Mouse (Mus musculus) splenic B cell, adult 2 months (primary cell): Measurements from ENCODE around the gene Fam110a.

ENCODE experiments used
- DNase-seq: peaks from one replicate; pipeline ENCODE4 v3.0.0-alpha.2; 2011; ENCODE audit warnings: low read depth, low spot score
- H3K27me3 ChIP-seq: 2 replicates; pipeline ENCODE4 v1.6.1; 2012; ENCODE audit warnings: mild to moderate bottlenecking, low read length, moderate library complexity, mixed read lengths; ENCODE audit not compliant: control insufficient read depth, poor library complexity, insufficient read depth, severe bottlenecking
- H3K36me3 ChIP-seq: 2 replicates; pipeline ENCODE4 v1.6.1; 2012; ENCODE audit warnings: mild to moderate bottlenecking, low read length, moderate library complexity, mixed read lengths; ENCODE audit not compliant: control insufficient read depth, poor library complexity, insufficient read depth, severe bottlenecking

Fam110a gene

DNA sequence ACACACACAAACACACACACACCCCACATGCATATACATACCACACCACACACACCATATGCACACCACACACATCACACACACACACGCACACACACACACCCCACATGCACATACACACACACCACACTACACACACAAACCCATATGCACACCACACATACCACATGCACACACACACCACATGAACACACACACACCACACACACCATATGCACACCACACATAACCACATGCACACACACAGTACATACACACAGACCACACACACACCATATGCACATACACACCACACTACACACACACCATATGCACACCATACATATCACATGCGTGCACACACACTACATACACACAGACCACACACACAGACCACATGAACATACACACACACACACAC, 32.4 kb downstream of the Fam110a start:
- H3K27me3 ChIP-seq, result no peaks in the 10 kb centered on the region
- H3K36me3 ChIP-seq, result no peaks in the 10 kb centered on the region
- DNase-seq, result no peak

DNA sequence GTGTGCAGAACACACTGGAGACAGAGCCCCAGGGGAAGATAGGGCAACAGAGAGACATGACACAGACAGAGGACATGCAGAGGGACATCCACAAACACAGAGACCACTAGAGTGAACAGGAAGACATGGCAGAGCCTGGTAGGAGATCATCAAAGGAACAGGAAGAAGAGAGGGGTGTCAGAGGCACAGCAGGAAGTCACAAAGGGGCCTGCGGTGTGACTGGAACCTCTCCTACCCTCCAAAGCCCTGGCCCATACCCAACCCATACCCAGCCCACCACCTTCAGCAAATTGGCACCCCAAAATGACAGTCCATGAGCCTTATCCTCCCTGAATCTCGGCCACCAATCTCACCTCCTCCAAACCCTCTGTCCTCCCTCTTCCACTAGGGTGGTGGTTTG, 35.9 kb downstream of the Fam110a start:
- no peak for DNase-seq
- Histone ChIP-seq H3K27me3 (no peaks in the 10 kb centered on the region), H3K36me3 (no peaks in the 10 kb centered on the region)

- no peaks in the 10 kb centered on the region for H3K27me3 ChIP-seq
- H3K36me3 ChIP-seq, result no peaks in the 10 kb centered on the region
- DNase-seq, result peak; percentile 44
These were observed 38.8 kb downstream of the Fam110a start for GRCm38 (mm10) chr2:151941269-151941668.

DNA sequence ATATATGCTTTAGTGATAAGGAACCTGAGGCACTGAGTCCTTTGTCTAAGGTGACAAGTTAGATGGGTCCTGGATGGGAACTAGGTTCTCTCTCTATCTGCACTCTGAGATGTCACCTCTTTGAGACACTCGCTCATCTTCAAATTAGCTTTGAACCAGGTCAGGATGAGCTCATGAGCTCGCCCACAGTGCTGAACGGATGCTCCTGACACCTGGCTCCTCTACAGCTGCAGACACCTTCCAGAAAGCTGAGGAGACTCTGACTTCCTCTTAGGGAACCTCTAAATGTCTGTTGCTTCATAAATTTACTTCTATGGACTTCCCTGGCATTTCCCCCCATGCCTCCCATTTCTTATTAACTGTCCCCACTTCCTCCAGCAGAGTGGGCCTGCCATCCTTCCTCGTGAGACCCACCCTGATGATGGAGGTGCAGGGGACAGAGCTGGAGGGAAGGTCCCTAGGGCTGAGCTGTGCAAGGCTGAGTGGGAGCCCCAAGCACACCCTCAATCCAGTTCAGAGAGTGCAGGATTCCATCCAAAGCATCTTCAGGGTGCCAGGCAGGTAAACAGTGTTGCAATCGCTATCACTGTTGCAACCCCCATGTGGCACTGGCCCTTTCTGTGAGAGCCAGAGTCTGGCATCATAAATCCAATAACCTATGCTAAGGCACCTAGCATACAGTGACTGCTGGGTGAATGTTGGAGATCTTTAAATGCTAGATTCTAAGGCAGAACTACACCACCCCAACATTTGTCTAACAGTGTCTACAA, 40.2 kb downstream of the Fam110a start:
- no peaks in the 10 kb centered on the region for H3K36me3 ChIP-seq
- DNase-seq, result no peak
- no peaks in the 10 kb centered on the region for H3K27me3 ChIP-seq

DNA sequence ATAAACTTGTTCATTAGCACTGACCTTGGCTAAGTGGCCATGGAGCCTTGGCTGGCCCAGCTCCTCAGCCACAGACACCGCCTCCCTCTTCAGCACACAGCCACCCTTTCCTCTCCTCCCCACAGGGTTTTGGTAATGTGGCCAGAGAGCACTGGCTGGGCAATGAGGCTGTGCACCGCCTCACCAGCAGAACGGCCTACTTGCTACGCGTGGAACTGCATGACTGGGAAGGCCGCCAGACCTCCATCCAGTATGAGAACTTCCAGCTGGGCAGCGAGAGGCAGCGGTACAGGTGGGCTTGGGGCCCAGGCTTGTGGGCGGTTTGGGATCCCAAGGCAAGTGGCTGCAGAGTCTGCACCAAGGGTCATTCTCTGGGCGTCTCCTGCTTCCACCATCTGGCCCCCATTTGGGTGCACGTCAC, 41.2 kb downstream of the Fam110a start:
- Histone ChIP-seq H3K36me3 (no peaks in the 10 kb centered on the region), H3K27me3 (no peaks in the 10 kb centered on the region)
- no peak for DNase-seq

DNA sequence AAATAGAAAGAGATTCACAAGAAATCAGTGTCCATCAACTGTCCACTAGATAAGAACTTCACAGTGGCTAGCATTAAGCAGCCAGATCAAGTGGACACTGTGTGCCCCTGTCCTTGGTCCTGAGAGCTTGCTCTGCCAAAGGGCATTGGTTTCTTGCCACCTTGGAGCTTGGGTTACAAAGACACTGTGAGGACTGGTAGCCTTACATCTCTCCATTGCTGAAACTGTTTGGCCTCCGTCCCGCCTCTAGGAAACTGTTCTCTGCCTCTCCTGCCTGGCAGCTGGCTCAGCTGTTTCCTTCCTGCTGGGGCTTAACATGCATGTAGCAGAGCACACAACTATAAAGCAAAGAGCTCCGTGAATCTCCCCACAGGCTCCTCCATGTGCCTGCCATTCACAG, 42.1 kb downstream of the Fam110a start:
- Histone ChIP-seq H3K36me3 (no peaks in the 10 kb centered on the region), H3K27me3 (no peaks in the 10 kb centered on the region)
- DNase-seq, result no peak

- no peaks in the 10 kb centered on the region for H3K36me3 ChIP-seq
- DNase-seq, result peak; percentile 82
- H3K27me3 ChIP-seq, result no peaks in the 10 kb centered on the region
These were observed 49.5 kb downstream of the Fam110a start for GRCm38 (mm10) chr2:151930389-151931074.

DNA sequence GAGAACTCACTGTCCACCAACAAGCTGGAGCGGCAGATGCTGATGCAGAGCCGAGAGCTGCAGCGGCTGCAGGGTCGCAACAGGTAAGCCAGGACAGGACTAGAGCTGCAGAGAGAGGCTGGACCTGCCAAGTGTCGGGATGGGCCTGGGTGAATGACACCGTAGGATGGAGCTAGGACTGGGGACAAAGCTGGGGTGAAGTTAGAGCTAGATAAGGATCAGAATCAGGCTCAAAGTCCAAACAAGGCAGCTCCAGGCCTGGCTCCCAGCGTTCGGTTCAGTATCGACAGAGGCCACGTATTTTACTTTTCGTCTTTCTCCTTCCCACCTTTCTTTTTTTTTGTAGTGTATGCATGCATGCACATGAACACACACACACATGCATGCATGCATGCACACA, 52.9 kb downstream of the Fam110a start:
- Histone ChIP-seq H3K27me3 (no peaks in the 10 kb centered on the region), H3K36me3 (no peaks in the 10 kb centered on the region)
- no peak for DNase-seq

GRCm38 (mm10) chr2:151925715-151926114, 54.3 kb downstream of the Fam110a start:
- no peaks in the 10 kb centered on the region for H3K36me3 ChIP-seq
- no peaks in the 10 kb centered on the region for H3K27me3 ChIP-seq
- DNase-seq, result no peak

GRCm38 (mm10) chr2:151924276-151924675, 55.7 kb downstream of the Fam110a start:
- no peaks in the 10 kb centered on the region for H3K36me3 ChIP-seq
- no peaks in the 10 kb centered on the region for H3K27me3 ChIP-seq
- no peak for DNase-seq

GRCm38 (mm10) chr2:151921596-151921995, 58.4 kb downstream of the Fam110a start:
- Histone ChIP-seq H3K27me3 (no peaks in the 10 kb centered on the region), H3K36me3 (no peaks in the 10 kb centered on the region)
- DNase-seq, result no peak

GRCm38 (mm10) chr2:151921068-151921467, 59.0 kb downstream of the Fam110a start:
- DNase-seq, result no peak
- no peaks in the 10 kb centered on the region for H3K27me3 ChIP-seq
- H3K36me3 ChIP-seq, result no peaks in the 10 kb centered on the region
